Mouse (Mus musculus): ENCODE data around the gene Herc3.

GRCm38 (mm10) chr6:58912842-58913241 lies 81.6 kb downstream of the Herc3 start:
- TF ChIP-seq CTCF (IDR thresholded peaks at IDR 0.05; ENCODE audit: control insufficient read depth, insufficient read depth, insufficient replicate concordance, low read depth, low read length) (no peak), POLR2A (IDR thresholded peaks at IDR 0.05; ENCODE audit: control insufficient read depth, low read depth, low read length) (no peak)
